18 mouse cellular contexts compared by ENCODE assay signal in the genomic region with DNA sequence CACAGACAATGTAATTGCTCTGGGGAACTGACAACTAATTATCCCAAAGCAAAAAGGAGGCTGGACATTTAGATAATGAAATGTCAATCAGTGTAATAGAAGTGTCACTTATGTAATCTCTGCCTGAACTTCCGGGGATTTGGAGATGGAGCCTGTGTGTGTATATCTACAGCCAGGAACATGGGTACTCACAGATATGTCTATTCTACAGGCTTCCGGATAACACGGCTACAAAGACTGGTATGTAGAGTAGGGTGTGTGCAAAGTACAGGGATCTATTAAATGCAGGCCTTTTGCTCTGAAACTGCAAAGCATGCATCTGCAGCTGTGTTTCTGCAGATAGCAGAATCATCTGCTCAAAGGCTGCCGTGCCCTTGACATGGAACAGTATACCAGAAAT.
DNase-seq lines count a peak whose midpoint lies in the region; ATAC-seq lines count a peak whose summit lies in the region.
"Had no signal": no experiment of that assay in that cellular context is flagged by ENCODE, and none has a peak within 500 bp of the region (broad histone marks: within the 10 kb centered on the region; RNA-seq: fewer than 3 reads in every experiment).

No protein-coding gene starts in this region.

- no peaks in the 10 kb centered on the region for H3K9me3 ChIP-seq in forebrain, embryonic 13.5 days (replicated peaks)
- H3K9me3 ChIP-seq in forebrain, embryonic 11.5 days (ENCODE audit: control insufficient read depth, low read length), result no peaks in the 10 kb centered on the region
- no peaks in the 10 kb centered on the region for H3K9me3 ChIP-seq in hindbrain, embryonic 13.5 days
- no peaks in the 10 kb centered on the region for H3K9me3 ChIP-seq in hindbrain, embryonic 16.5 days (ENCODE audit: control insufficient read depth, low read length)
- H3K9me3 ChIP-seq: embryonic facial prominence, embryonic 13.5 days; heart, embryonic 12.5 days; hindbrain, embryonic 15.5 days had no signal

- H3K9ac ChIP-seq in forebrain, embryonic 13.5 days, result no peak overlapping the region
- no peak overlapping the region for H3K9ac ChIP-seq in forebrain, embryonic 11.5 days (ENCODE audit: low read length)
- no peak overlapping the region for H3K9ac ChIP-seq in hindbrain, embryonic 13.5 days
- no peak overlapping the region for H3K9ac ChIP-seq in hindbrain, embryonic 16.5 days (ENCODE audit: low read depth, low read length)
- H3K9ac ChIP-seq: embryonic facial prominence, embryonic 13.5 days; heart, embryonic 12.5 days; hindbrain, embryonic 15.5 days had no signal

- H3K27ac ChIP-seq in forebrain, embryonic 13.5 days, result no peak overlapping the region
- H3K27ac ChIP-seq in forebrain, embryonic 11.5 days (ENCODE audit: low read depth, low read length), result no peak overlapping the region
- H3K27ac ChIP-seq in hindbrain, embryonic 13.5 days, result no peak overlapping the region
- H3K27ac ChIP-seq in hindbrain, embryonic 16.5 days (ENCODE audit: low read depth, low read length), result no peak overlapping the region
- H3K27ac ChIP-seq: embryonic facial prominence, embryonic 13.5 days; hindbrain, embryonic 15.5 days had no signal

- WGBS in forebrain, embryonic 13.5 days, result 66% methylated on average over 4 of the region's 4 CpGs
- WGBS in forebrain, embryonic 11.5 days, result 78% methylated on average over 4 of the region's 4 CpGs
- WGBS in hindbrain, embryonic 13.5 days, result 59% methylated on average over 4 of the region's 4 CpGs
- 55% methylated on average over 4 of the region's 4 CpGs for WGBS in hindbrain, embryonic 16.5 days

- no peaks in the 10 kb centered on the region for H3K4me1 ChIP-seq in forebrain, embryonic 13.5 days
- H3K4me1 ChIP-seq in forebrain, embryonic 11.5 days (replicated peaks; ENCODE audit: control insufficient read depth, insufficient read depth, low read length), result no peaks in the 10 kb centered on the region
- 0 out of 2 replicates have a peak, but pooled peaks cover 7% of the 10 kb centered on the region for H3K4me1 ChIP-seq in hindbrain, embryonic 13.5 days (replicated peaks)
- no peaks in the 10 kb centered on the region for H3K4me1 ChIP-seq in hindbrain, embryonic 16.5 days (ENCODE audit: control insufficient read depth, insufficient read depth, low read depth, low read length)
- H3K4me1 ChIP-seq: embryonic facial prominence, embryonic 13.5 days; heart, embryonic 12.5 days; hindbrain, embryonic 15.5 days had no signal

- no peak overlapping the region for H3K4me2 ChIP-seq in forebrain, embryonic 13.5 days
- H3K4me2 ChIP-seq in forebrain, embryonic 11.5 days (ENCODE audit: low read depth, low read length, severe bottlenecking), result no peak overlapping the region
- H3K4me2 ChIP-seq in hindbrain, embryonic 13.5 days, result no peak overlapping the region
- no peak overlapping the region for H3K4me2 ChIP-seq in hindbrain, embryonic 16.5 days (ENCODE audit: low read length)
- H3K4me2 ChIP-seq: embryonic facial prominence, embryonic 13.5 days; heart, embryonic 12.5 days; hindbrain, embryonic 15.5 days had no signal

- H3K27me3 ChIP-seq in forebrain, embryonic 13.5 days, result no peaks in the 10 kb centered on the region
- no peaks in the 10 kb centered on the region for H3K27me3 ChIP-seq in forebrain, embryonic 11.5 days (ENCODE audit: control insufficient read depth, insufficient read depth, low read length)
- no peaks in the 10 kb centered on the region for H3K27me3 ChIP-seq in hindbrain, embryonic 13.5 days
- H3K27me3 ChIP-seq in hindbrain, embryonic 16.5 days (replicated peaks; ENCODE audit: control insufficient read depth, insufficient read depth, low read length), result no peaks in the 10 kb centered on the region
- H3K27me3 ChIP-seq: embryonic facial prominence, embryonic 13.5 days; heart, embryonic 12.5 days; hindbrain, embryonic 15.5 days; Patski had no signal

- no peaks in the 10 kb centered on the region for H3K36me3 ChIP-seq in forebrain, embryonic 13.5 days (ENCODE audit: poor library complexity, severe bottlenecking)
- no peaks in the 10 kb centered on the region for H3K36me3 ChIP-seq in forebrain, embryonic 11.5 days (ENCODE audit: control insufficient read depth, insufficient read depth, low read length)
- no peaks in the 10 kb centered on the region for H3K36me3 ChIP-seq in hindbrain, embryonic 13.5 days
- no peaks in the 10 kb centered on the region for H3K36me3 ChIP-seq in hindbrain, embryonic 16.5 days (ENCODE audit: control insufficient read depth, insufficient read depth, low read length)
- H3K36me3 ChIP-seq: embryonic facial prominence, embryonic 13.5 days; heart, embryonic 12.5 days; hindbrain, embryonic 15.5 days had no signal

- H3K4me3 ChIP-seq in forebrain, embryonic 13.5 days, result no peak overlapping the region
- no peak overlapping the region for H3K4me3 ChIP-seq in forebrain, embryonic 11.5 days (ENCODE audit: low read depth, low read length)
- no peak overlapping the region for H3K4me3 ChIP-seq in hindbrain, embryonic 13.5 days
- H3K4me3 ChIP-seq in hindbrain, embryonic 16.5 days (ENCODE audit: low read length), result no peak overlapping the region
- H3K4me3 ChIP-seq: embryonic facial prominence, embryonic 13.5 days; heart, embryonic 12.5 days; hindbrain, embryonic 15.5 days had no signal

- DNase-seq in forebrain, embryonic 11.5 days (ENCODE audit: low spot score), result no peak
- peak; percentile 40 for DNase-seq in retina, postnatal 1 day
- DNase-seq in retina, embryonic 14.5 days (ENCODE audit: low spot score), result no peak
- DNase-seq in MN1 (ENCODE audit: low spot score), result no peak
- DNase-seq: adrenal gland, postnatal 14 days; cerebellum, adult 18-20 months; cerebellum, adult 9-11 months; cerebellum, postnatal 36 days; gastrocnemius, postnatal 10 days had no signal

- 0 out of 2 replicates have a peak, but pooled peaks have one; percentile 43 for ATAC-seq in forebrain, embryonic 13.5 days
- no peak for ATAC-seq in forebrain, embryonic 11.5 days (replicated peaks; ENCODE audit: low FRiP score)
- ATAC-seq in hindbrain, embryonic 13.5 days (ENCODE audit: low FRiP score), result peak; percentile 72; the same call in 1 of the 2 replicates
- ATAC-seq in hindbrain, embryonic 16.5 days, result no peak
- ATAC-seq: activated CD4-positive, CD25-positive, alpha-beta regulatory T cell, adult 4 months; forebrain, embryonic 16.5 days; Patski had no signal

Comparison
In these comparisons a context has a peak if more than half of its experiments do, and no peak if none do; other contexts are left out.
1. ATAC-seq: peak in forebrain, embryonic 13.5 days (single experiment) and hindbrain, embryonic 13.5 days (single experiment); none in forebrain, embryonic 11.5 days (single experiment) and hindbrain, embryonic 16.5 days (single experiment).